Mouse (Mus musculus) layer of hippocampus, postnatal 36 days (tissue): ENCODE results near the gene Rom1. TPM values are rescaled to one million over a fixed set of nuclear protein-coding genes. Genes with fewer than 3 reads are reported as not detected.
"Not testable (repeated sequence)": the region's sequence is repeated elsewhere in the genome, so short reads cannot be mapped to it uniquely, and the experiment has no call there.

Source experiments
- DNase-seq, 2 experiments: peaks; one replicate each; pipeline ENCODE4 v3.0.0; 2022
- total RNA-seq, 2 experiments: library from RNA; stranded (reverse); gene quantifications; 2 replicates each; pipeline ENCODE4 v1.2.3; 2021

Gene Rom1
- total RNA-seq: 1 to 10 TPM; 4.0 TPM

GRCm38 (mm10) chr19:8929224-8930088 is at the start of gene Rom1, which contains the start of gene Eml3:
Gene Rom1 (minus strand): TSS chr19:8929356.
Gene Eml3 (plus strand): TSS chr19:8929552.
- peak; percentile 61 to 64 for DNase-seq

GRCm38 (mm10) chr19:8976535-8976934 is 47.4 kb upstream of the Rom1 start:
- DNase-seq: no peak

- no peak for DNase-seq
These were observed 46.3 kb upstream of the Rom1 start for GRCm38 (mm10) chr19:8975491-8975890.

- no peak for DNase-seq
These were observed 45.5 kb upstream of the Rom1 start for GRCm38 (mm10) chr19:8974638-8975037.

GRCm38 (mm10) chr19:8972491-8972890 is 43.3 kb upstream of the Rom1 start:
- DNase-seq: not testable (repeated sequence)

- no peak for DNase-seq
These were observed 38.7 kb upstream of the Rom1 start for GRCm38 (mm10) chr19:8967893-8968292.

- DNase-seq: no peak
These were observed 38.2 kb upstream of the Rom1 start for GRCm38 (mm10) chr19:8967373-8967743.

- peak; percentile 99 to 100 for DNase-seq
These were observed 37.6 kb upstream of the Rom1 start, which contains the start of gene Eef1g for GRCm38 (mm10) chr19:8966590-8967372. Gene Eef1g (plus strand): TSS chr19:8967041.

GRCm38 (mm10) chr19:8966198-8966589 is 37.0 kb upstream of the Rom1 start:
- DNase-seq: no peak

GRCm38 (mm10) chr19:8965771-8966170 is 36.6 kb upstream of the Rom1 start:
- DNase-seq: no peak

- no peak for DNase-seq
These were observed 35.9 kb upstream of the Rom1 start for GRCm38 (mm10) chr19:8965075-8965474.

- DNase-seq: no peak
These were observed 33.1 kb upstream of the Rom1 start for GRCm38 (mm10) chr19:8962256-8962655.

- DNase-seq: no peak
These were observed 25.0 kb upstream of the Rom1 start for GRCm38 (mm10) chr19:8954171-8954570.

GRCm38 (mm10) chr19:8953135-8954039 is 24.2 kb upstream of the Rom1 start, which contains the start of gene Tut1:
Gene Tut1 (plus strand): TSS chr19:8953847.
- DNase-seq: peak; percentile 89 to 91

GRCm38 (mm10) chr19:8952241-8952640 is 23.1 kb upstream of the Rom1 start:
- no peak for DNase-seq

GRCm38 (mm10) chr19:8950190-8950589 is 21.0 kb upstream of the Rom1 start:
- DNase-seq: no peak

- no peak for DNase-seq
These were observed 17.8 kb upstream of the Rom1 start for GRCm38 (mm10) chr19:8946929-8947328.

- no peak for DNase-seq
These were observed 16.1 kb upstream of the Rom1 start for GRCm38 (mm10) chr19:8945251-8945650.

GRCm38 (mm10) chr19:8944750-8945149 is 15.6 kb upstream of the Rom1 start:
- DNase-seq: no peak

GRCm38 (mm10) chr19:8944062-8944461 is 14.9 kb upstream of the Rom1 start:
- no peak for DNase-seq

- no peak for DNase-seq
These were observed 13.9 kb upstream of the Rom1 start for GRCm38 (mm10) chr19:8943047-8943446.

GRCm38 (mm10) chr19:8942276-8942964 is 13.3 kb upstream of the Rom1 start:
- no peak for DNase-seq
